Mouse (Mus musculus) layer of hippocampus, postnatal 25 days (tissue): ENCODE data around the gene Nup107. TPM values are rescaled to one million over a fixed set of nuclear protein-coding genes. Genes with fewer than 3 reads are reported as not detected.

Experiments
- DNase-seq, 2 experiments: peaks; one replicate each; pipeline ENCODE4 v3.0.0; 2022; ENCODE audit warnings: mixed read lengths in 2 of 2, low spot score in 1 of 2; ENCODE audit errors: extremely low spot score in 1 of 2
- total RNA-seq, 2 experiments: library from RNA; stranded (reverse); gene quantifications; 2 replicates each; pipeline ENCODE4 v1.2.3; 2021

Nup107 gene
- total RNA-seq, result 10 to 100 TPM; 17.6 to 20.4 TPM

DNA sequence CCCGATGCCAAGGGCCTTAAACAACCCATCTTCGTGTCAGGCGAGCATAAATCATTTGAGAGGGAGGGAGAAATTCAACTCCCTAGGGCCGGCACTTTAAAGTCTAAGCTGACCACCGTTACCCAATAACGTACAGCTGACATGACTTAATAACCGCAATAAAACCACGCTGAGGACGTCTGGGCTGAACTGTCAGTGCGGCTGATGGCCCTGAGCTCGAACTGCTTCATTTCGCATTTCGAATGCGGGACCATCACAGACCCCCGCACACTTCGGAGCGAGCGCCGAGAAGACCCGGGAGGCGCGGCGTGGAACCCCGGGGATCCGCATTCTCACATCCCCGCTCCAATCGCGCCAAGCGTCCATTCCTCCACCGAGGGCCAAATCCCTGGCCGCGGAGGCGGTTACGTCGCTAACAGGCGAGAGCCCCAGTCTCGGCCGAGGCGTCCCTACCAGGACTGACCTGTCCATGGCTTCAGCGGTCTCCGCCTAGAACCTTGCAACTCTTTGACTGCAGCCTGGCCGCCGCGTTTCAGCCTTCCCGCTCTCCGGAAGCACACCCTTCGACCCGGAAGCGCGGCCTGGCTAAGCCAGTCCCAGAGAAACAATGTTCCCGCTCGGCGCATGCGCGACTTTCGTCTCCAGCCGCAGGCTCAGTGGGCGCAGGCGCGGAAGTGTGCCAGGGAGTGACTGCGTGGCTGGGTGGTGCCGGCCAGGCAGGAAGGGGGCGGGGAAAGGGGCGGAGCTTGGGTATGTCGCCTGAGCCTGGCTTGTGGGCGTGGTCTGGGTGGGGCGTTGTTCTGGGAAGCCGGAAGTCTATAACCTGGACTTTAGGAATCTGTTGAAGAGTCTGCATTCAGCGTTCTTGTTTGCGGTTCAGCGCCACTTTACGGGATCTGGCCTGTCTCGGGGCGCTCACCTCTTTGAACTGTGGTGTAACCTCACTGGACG is at the start of gene Nup107:
Gene Nup107, minus strand, starts transcription at position 565 of the 951 bp plus-strand sequence.
- DNase-seq, result peak; percentile 100

DNA sequence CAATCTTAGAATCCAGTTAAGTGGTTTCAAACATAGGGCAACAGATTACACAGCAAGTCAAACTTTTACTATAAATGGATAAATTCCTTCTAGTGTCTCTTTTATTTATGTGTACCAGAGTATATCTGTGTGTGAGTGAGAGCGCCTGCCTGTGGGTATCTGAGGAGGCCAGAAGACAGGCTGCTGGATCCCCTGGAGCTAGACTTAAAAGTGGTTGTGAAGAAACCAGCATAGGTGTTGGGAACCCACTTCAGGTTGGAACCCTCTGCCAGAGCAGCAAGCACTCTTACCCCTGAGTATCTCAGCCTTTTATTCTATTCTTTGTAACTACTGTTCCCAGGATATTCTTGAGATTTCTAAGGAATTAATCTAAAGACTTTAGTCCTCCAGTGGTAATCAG is 49.3 kb upstream of the Nup107 start:
- no peak for DNase-seq

DNA sequence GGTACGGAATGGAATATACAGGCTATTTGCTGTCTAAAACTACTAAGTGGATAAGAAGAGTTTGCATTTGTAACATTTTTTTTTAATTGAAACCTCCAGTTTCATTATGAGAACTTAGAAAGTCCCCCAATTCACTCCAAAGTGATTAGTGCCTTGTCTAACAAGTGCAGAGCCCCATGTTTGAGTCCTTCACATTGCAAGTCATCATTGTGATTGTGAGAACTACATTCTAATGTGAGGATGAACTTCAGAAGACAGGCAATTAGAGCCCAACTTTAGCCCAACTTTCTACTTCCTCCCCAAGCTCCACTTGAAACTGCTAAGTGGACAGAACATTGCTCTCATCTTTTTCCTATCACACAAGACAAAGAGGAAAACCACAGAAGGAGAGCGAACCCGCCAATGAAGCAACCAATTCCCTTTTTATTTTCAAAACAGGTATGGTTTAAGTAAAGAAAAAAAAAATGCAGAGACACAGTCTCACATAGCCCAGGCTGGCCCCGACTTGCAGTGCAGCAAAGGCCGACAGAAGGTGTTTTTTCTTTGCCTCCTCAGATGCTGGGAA is 48.0 kb upstream of the Nup107 start:
- DNase-seq, result no peak

GRCm38 (mm10) chr10:117839737-117840136 is 47.2 kb upstream of the Nup107 start:
- DNase-seq, result no peak

DNA sequence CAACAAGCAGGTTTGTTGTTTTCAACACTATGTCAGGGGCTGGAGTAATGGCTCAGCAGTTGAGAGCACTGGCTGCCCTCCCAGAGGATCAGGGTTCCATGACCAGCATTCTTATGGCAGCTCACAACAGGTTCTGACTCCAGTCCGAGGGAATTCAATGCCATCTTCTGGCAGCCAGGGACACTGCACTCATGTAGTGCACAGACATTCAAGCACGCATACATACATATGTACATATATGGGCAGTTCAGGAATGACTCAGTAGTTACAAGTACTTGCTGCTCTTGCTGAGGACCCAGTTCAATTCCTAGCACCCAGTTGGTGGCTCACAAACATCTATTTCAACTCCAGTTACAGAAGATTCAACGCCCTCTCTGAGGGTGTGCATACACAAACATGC is 46.4 kb upstream of the Nup107 start:
- no peak for DNase-seq

GRCm38 (mm10) chr10:117836354-117836753 is 43.8 kb upstream of the Nup107 start:
- no peak for DNase-seq

DNA sequence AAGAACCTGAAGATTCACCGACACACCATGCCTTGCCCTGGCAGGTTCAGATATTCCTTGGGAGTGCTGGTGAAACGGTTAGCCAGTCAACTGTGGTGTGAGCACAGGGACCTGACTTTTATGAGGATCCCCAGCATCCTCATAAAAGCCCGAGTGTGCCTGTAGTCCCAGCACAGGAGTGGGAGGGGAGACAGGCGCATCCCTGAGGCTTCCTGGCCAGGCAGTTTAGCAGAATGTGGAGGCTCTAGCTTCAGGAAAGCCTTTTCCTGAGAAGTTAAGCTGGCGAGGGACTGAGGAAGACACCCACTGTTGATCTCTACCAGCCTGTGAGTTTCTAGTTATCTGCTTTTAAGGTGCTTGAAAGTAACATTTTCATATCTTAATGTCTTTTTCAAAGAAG is 42.9 kb upstream of the Nup107 start:
- DNase-seq, result no peak

GRCm38 (mm10) chr10:117830797-117831196 is 38.3 kb upstream of the Nup107 start:
- DNase-seq, result no peak

DNA sequence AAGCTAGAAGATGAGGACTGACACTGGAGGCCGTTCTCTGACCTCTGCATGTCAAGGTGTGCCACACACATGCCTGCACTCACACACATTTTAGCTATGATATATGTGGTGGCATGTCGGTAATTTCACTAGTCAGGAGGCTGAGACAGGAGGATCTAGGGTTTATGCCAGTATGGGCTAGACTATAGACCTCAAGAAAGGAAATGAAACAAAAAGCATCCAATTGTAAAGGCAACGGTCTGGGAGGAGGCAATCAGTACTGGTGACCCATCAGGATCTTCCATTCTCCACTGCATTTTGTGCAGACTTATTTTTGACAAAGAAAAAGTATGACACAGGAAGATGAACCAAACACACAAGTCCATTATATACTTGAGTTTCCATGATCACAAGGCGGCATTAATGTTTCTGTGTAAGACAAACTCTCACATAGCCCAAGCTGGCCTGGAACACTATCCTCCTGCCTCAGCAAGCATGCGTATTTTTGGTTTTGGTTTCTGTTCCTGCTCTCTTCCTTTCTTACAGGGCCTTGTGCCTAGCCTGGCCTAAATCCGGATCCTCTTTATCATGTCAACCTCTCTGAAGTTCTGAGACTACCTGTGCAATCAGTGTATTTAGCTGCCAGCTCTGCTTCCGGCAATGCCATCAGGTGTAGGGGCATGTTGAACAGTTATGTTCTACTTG is 37.1 kb upstream of the Nup107 start:
- DNase-seq, result no peak

GRCm38 (mm10) chr10:117829022-117829421 is 36.5 kb upstream of the Nup107 start:
- no peak for DNase-seq

DNA sequence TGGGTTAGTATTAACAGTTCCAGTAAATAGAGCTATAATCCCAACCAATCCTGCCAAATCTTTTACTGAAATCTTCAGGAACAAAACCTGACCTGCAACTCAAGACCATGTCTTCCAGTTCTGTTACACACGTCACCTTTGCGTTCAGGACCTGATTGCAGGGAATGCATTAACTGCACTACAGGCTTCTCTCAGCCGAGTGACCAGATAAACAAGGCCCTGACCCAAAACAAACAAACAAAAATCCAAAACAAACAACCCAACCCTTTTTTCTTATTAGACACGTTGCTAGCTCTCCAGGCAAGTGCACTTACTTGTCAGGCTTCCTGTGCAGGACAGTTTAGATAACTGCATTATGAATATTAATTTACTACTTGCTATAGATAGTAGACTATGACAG is 36.0 kb upstream of the Nup107 start:
- no peak for DNase-seq

DNA sequence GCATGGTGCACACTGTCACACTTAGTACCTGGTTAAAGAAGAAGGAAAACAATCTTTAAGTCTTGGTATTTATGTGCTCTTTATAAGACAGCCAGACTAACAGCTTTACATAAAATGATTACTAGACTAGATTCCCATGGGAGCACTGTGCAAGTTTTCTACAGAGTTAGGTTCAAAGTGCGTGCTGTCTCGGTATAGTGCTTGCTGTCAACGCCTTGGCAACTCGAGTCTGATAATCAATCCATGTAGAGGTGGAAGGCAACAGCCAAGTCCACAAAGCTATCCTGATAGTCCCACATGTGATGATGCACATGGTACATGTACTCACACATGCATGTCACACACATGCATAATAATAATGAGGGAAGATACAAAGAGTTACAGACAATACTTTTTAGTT is 32.1 kb upstream of the Nup107 start:
- DNase-seq, result no peak

DNA sequence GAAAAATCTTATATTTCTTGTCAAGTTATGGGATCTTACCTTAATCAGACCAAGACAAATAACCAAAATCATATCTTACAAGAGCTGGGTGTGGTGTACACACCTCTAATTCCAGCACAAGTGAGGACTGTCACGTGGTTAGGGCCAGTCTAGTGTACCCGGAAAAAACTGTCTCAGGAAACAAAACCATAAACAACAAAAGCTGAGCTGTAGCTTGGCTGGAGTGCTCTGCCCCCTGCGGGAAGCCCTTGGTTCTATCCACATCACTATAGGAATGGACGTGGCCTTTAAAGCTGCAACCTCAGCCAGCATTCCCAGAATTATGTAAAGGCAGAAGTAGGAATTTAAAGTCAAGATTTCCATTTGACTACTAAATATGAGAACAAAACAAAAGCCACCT is 31.6 kb upstream of the Nup107 start:
- DNase-seq, result no peak

DNA sequence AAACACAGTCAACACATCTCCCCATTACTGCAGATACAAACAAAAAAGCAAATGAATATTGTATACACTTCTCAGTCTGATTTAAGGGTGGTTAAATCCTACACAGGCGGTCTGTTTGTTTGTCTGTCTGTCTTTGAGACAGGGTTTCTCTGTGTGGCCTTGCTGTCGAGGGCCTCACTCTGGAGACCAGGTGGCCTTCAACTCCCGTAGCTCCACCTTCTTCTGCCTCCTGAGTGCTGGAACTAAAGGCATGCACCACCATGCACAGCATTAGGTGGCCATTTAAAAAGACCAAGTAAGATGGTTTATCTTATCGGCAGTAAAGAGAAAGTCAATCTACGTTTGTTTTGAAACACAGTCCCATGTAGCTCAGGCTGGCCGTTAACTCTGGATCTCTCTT is 30.8 kb upstream of the Nup107 start:
- DNase-seq, result no peak

DNA sequence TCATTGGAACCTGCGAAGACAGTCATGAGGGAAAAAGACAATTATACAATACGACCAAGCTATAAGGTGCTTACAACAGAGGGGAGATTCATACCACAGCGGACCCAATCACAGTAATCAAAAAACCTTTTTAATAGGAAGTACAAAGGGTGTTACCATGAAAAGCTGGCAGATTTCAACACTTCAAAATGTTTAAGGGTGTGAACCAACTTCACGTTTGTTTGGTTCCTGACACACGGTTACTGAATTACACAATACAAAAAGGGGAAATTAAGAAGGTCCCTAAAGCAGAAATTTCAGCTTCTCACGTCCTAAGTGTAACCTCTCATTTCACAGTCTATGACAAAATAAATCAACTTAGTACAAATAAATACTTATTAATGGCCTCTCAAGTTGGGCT is 26.1 kb upstream of the Nup107 start:
- DNase-seq, result no peak

DNA sequence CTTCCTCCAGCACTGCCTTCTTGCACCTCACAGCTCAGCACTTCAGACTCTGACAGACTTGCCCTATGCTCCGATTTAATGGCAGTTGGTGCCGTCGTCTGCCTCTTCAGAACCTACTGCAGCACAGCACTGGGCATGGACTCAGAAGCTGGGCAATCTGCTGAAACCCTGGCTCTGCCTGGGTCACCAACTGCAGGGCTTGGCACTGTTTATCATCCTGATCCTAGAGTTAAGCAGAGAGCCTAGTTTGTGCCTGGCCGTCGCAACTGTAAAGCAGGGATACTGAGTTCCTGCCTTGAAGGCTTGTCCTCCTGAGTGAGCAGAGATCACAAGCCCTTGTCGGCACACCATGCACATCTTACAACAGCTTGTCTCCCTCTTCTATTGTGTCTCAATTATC is 24.2 kb upstream of the Nup107 start:
- DNase-seq, result no peak

- no peak for DNase-seq
Measured at GRCm38 (mm10) chr10:117812501-117812900, 20.0 kb upstream of the Nup107 start.

- DNase-seq, result no peak
Measured at GRCm38 (mm10) chr10:117811555-117811954, 19.1 kb upstream of the Nup107 start.

DNA sequence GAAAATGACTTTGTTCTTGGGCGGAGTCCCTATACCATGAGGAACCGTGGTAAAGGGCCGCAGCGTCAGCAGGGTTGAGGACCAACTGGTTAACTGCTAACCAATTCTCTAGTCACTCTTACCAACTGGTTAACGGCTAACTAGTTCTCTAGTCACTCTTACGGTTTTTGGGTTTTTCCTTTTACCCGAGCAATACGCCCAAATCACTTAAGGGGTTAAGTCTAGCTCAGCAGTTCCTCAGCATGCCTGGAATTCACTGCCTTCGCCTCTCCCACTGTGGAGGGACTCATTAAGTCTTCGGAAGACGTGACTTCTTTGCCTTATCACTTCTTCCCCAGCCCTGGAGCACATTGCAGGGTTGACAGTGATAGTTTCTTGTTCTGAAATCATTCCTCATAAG is 18.0 kb upstream of the Nup107 start:
- no peak for DNase-seq

DNA sequence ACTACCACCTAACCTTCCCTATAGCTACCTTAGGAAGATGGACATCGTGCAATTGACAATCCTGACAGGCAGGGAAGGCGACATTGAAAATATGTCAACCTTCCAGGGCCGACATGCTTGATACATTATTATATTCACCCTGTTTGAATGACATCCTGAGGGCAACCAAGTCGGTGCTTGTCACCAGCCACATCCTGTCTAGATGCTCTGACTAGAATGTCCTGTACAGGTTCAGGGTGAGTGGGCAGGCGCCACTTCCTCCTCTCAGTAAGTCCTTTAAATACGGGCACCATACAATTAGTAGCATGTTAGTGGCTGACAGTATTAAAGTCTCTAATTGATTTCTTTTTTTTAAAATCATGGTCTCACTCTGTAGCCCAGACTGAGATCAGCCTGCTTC is 15.6 kb upstream of the Nup107 start:
- DNase-seq, result no peak

DNA sequence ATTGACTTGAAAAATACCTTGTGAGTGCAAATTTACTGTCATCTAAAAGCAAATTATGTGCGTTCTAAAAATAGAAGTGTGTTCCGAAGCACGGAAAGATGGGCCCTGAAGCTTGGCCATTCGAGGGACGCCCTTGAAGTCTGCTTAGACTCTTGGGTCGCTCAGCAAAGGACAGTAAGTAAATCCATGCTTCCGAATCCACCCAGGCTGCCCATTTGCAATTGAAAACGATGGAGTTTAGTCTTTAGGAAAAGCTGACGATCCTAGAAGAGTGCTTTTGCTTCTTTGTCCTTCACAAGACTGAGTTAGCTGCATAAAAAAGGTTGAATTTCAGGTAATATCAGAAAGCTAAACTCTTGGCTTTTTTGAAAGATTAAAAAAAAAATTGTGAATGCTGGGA is 13.4 kb upstream of the Nup107 start:
- DNase-seq, result no peak
